Mouse (Mus musculus): ENCODE results near the gene Ddx39b.

DNA sequence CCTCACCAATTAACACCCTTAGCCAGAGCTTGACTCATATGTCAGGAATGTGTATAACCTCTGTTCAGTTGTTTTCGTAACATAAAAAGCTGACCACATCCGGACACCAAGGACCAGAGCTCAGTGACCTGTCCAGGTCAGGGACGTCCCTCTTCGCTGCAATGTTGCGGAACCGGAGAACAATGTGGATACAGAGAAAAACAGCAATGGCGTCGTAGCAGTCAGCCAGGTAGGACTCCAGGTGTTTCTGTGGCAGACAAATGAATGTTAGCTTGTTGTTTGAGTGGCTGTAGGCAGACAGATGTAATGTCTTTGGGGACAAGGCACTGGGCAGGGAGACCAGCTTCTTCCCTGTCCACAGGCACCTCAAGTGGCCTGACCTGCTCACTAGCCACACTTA, 36.5 kb downstream of the Ddx39b start:
- TF ChIP-seq CTCF (IDR thresholded peaks at IDR 0.05; ENCODE audit: extremely low read depth, insufficient read length, insufficient replicate concordance, low read depth, low read length) = no peak
- no peak for TF ChIP-seq POLR2A (IDR thresholded peaks at IDR 0.05; ENCODE audit: low read depth, low read length)
